Mouse (Mus musculus): ENCODE measurements around the gene Arid1b.

DNA sequence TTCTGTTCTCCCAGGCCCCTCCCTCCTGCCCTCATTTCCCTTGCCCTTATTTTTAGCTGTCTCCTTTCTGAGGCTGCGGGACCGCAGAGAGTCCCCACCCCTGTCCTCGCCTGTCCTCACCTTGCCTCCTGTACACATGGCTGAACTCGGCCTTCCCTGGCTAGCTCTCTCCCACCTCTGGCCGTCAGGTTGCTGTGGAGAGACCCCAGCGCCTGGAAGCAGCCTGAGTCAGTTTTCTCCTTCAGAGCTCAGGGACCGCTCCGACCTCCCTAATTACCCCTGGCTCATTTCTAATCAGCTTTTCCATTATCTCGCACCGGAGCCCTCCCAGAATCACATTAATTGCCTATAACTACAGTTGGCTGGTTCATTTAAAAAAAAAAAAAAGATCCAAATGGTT, 396.6 kb downstream of the Arid1b start:
- TF ChIP-seq CTCF (IDR thresholded peaks at IDR 0.05; ENCODE audit: low read depth, low read length) (no peak), TAL1 (conservative IDR thresholded peaks at IDR 0.05; ENCODE audit: low read depth, low read length) (no peak), POLR2AphosphoS5 (IDR thresholded peaks at IDR 0.05; ENCODE audit: insufficient replicate concordance, low read depth, low read length) (no peak)
